Mouse (Mus musculus): Measurements from ENCODE around the gene Cwf19l1. TPM values are rescaled to one million over a fixed set of nuclear protein-coding genes. Genes with fewer than 3 reads are reported as not detected.
A peak's percentile ranks its signal among the peaks of the same experiment; 100 is the strongest.
"Not testable (repeated sequence)": the region's sequence is repeated elsewhere in the genome, so short reads cannot be mapped to it uniquely, and the experiment has no call there.

The Cwf19l1 gene
- 10 to 100 TPM; 31.4 to 31.6 TPM for polyA plus RNA-seq (2017; shearing (Covaris generic))

GRCm38 (mm10) chr19:44135072-44135959 lies at the start of gene Cwf19l1:
TSS of gene Cwf19l1 (minus strand) at chr19:44135876.
- ATAC-seq, result peak; percentile 91

GRCm38 (mm10) chr19:44183968-44184367 lies 48.3 kb upstream of the Cwf19l1 start:
- no peak for ATAC-seq

GRCm38 (mm10) chr19:44180502-44180901 lies 44.8 kb upstream of the Cwf19l1 start:
- no peak for ATAC-seq

- ATAC-seq, result no peak
These were observed 41.1 kb upstream of the Cwf19l1 start for GRCm38 (mm10) chr19:44176741-44177140.

- ATAC-seq, result no peak
These were observed 39.2 kb upstream of the Cwf19l1 start for GRCm38 (mm10) chr19:44174835-44175234.

GRCm38 (mm10) chr19:44161515-44161914 lies 25.8 kb upstream of the Cwf19l1 start:
- ATAC-seq, result no peak

GRCm38 (mm10) chr19:44159386-44159785 lies 23.7 kb upstream of the Cwf19l1 start:
- no peak for ATAC-seq

GRCm38 (mm10) chr19:44157005-44157404 lies 21.3 kb upstream of the Cwf19l1 start:
- ATAC-seq, result no peak

GRCm38 (mm10) chr19:44153781-44154180 lies 18.1 kb upstream of the Cwf19l1 start:
- ATAC-seq, result no peak

GRCm38 (mm10) chr19:44148991-44149390 lies 13.3 kb upstream of the Cwf19l1 start:
- no peak for ATAC-seq

- ATAC-seq, result no peak
These were observed 12.7 kb upstream of the Cwf19l1 start for GRCm38 (mm10) chr19:44148345-44148744.

GRCm38 (mm10) chr19:44146951-44147350 lies 11.3 kb upstream of the Cwf19l1 start:
- ATAC-seq, result no peak

- peak; percentile 44 for ATAC-seq
These were observed 10.8 kb upstream of the Cwf19l1 start for GRCm38 (mm10) chr19:44146568-44146879.

GRCm38 (mm10) chr19:44145702-44146567 lies 10.3 kb upstream of the Cwf19l1 start, which contains the start of gene Bloc1s2:
TSS of gene Bloc1s2 (minus strand) at chr19:44146446.
- ATAC-seq, result peak; percentile 93

GRCm38 (mm10) chr19:44144366-44144765 lies 8.7 kb upstream of the Cwf19l1 start:
- no peak for ATAC-seq

- ATAC-seq, result no peak
These were observed 347 bp upstream of the Cwf19l1 start for GRCm38 (mm10) chr19:44135960-44136485.

GRCm38 (mm10) chr19:44132917-44133316 lies 2.8 kb downstream of the Cwf19l1 start:
- no peak for ATAC-seq

GRCm38 (mm10) chr19:44128560-44128959 lies 7.1 kb downstream of the Cwf19l1 start:
- ATAC-seq, result no peak

- ATAC-seq, result no peak
These were observed 7.8 kb downstream of the Cwf19l1 start for GRCm38 (mm10) chr19:44127729-44128497.

- no peak for ATAC-seq
These were observed 14.5 kb downstream of the Cwf19l1 start for GRCm38 (mm10) chr19:44121137-44121536.

GRCm38 (mm10) chr19:44120686-44121085 lies 15.0 kb downstream of the Cwf19l1 start:
- not testable (repeated sequence) for ATAC-seq

GRCm38 (mm10) chr19:44117793-44118192 lies 17.9 kb downstream of the Cwf19l1 start:
- ATAC-seq, result no peak

All from CD4-positive, CD25-positive, alpha-beta regulatory T cell, adult 4 months (primary cell).